Mouse (Mus musculus) erythroblast, embryonic 14.5 days (primary cell): ENCODE data around the gene Cnp. TPM values are rescaled to one million over a fixed set of nuclear protein-coding genes. Genes with fewer than 3 reads are reported as not detected.
A peak's percentile ranks its signal among the peaks of the same experiment; 100 is the strongest.

Source experiments
- H3K27me3 ChIP-seq: 2 replicates; pipeline ENCODE4 v1.6.1; 2012; ENCODE audit warnings: inconsistent platforms; ENCODE audit not compliant: control insufficient read depth
- H3K36me3 ChIP-seq: 2 replicates; pipeline ENCODE4 v1.6.1; 2012; ENCODE audit warnings: mild to moderate bottlenecking, inconsistent platforms; ENCODE audit not compliant: control insufficient read depth
- H3K4me1 ChIP-seq: 2 replicates; pipeline ENCODE4 v1.6.1; 2012; ENCODE audit warnings: inconsistent platforms; ENCODE audit not compliant: control insufficient read depth
- H3K4me3 ChIP-seq: replicated peaks from 2 replicates; pipeline ENCODE3; 2012; ENCODE audit warnings: moderate library complexity, mild to moderate bottlenecking, inconsistent platforms
- H3K9me3 ChIP-seq: 2 replicates; pipeline ENCODE4 v1.6.1; 2012; ENCODE audit warnings: low read length, inconsistent platforms, mixed read lengths; ENCODE audit not compliant: control insufficient read depth
- GATA1 ChIP-seq: IDR thresholded peaks from 2 replicates; pipeline ENCODE4 v1.6.1; 2012; ENCODE audit warnings: low read length, inconsistent platforms, mixed read lengths
- TAL1 ChIP-seq: IDR thresholded peaks from 3 replicates; pipeline ENCODE4 v1.6.1; 2012; ENCODE audit warnings: low read length, inconsistent platforms, mixed read lengths
- polyA plus RNA-seq: library from polyadenylated mRNA; stranded (reverse); fragments of >175 nt; gene quantifications from 2 replicates; pipeline ENCODE4 v1.2.3, GENCODE M21; 2012

Cnp gene
- polyA plus RNA-seq, 1 experiment = 0.09 TPM

- no peak overlapping the region for H3K4me3 ChIP-seq
- peaks cover 2% of the 10 kb centered on the region; the same call in 1 of the 2 replicates for H3K27me3 ChIP-seq
- TF ChIP-seq GATA1 (no peak), TAL1 (no peak)
- peaks cover 12% of the 10 kb centered on the region for H3K4me1 ChIP-seq
- no peaks in the 10 kb centered on the region for H3K36me3 ChIP-seq
- H3K9me3 ChIP-seq = no peaks in the 10 kb centered on the region
Measured at GRCm38 (mm10) chr11:100550101-100550500, 24.6 kb upstream of the Cnp start.

- TF ChIP-seq GATA1 = no peak
- no peak for TF ChIP-seq TAL1
- no peaks in the 10 kb centered on the region for H3K36me3 ChIP-seq
- no peak overlapping the region for H3K4me3 ChIP-seq
- H3K9me3 ChIP-seq = no peaks in the 10 kb centered on the region
- H3K27me3 ChIP-seq = peaks cover 2% of the 10 kb centered on the region; the same call in 1 of the 2 replicates
- H3K4me1 ChIP-seq = peaks cover 4% of the 10 kb centered on the region
Measured at GRCm38 (mm10) chr11:100552842-100553241, 21.9 kb upstream of the Cnp start.

GRCm38 (mm10) chr11:100555583-100555982 is 19.1 kb upstream of the Cnp start:
- H3K4me1 ChIP-seq = peaks cover 4% of the 10 kb centered on the region
- H3K9me3 ChIP-seq = no peaks in the 10 kb centered on the region
- peak overlapping the region; percentile 1 for H3K4me3 ChIP-seq
- H3K27me3 ChIP-seq = peaks cover 2% of the 10 kb centered on the region; the same call in 1 of the 2 replicates
- TF ChIP-seq TAL1 (no peak), GATA1 (no peak)
- no peaks in the 10 kb centered on the region for H3K36me3 ChIP-seq

GRCm38 (mm10) chr11:100557563-100557962 is 17.1 kb upstream of the Cnp start:
- TF ChIP-seq GATA1 = no peak
- TF ChIP-seq TAL1 = no peak
- Histone ChIP-seq H3K36me3 (no peaks in the 10 kb centered on the region), H3K4me1 (peaks cover 4% of the 10 kb centered on the region), H3K27me3 (peaks cover 2% of the 10 kb centered on the region; the same call in 1 of the 2 replicates), H3K4me3 (no peak overlapping the region), H3K9me3 (no peaks in the 10 kb centered on the region)

GRCm38 (mm10) chr11:100559476-100559875 is 15.2 kb upstream of the Cnp start:
- no peak for TF ChIP-seq GATA1
- TF ChIP-seq TAL1 = no peak
- H3K4me3 ChIP-seq = no peak overlapping the region

GRCm38 (mm10) chr11:100561748-100562147 is 13.0 kb upstream of the Cnp start:
- peaks cover 2% of the 10 kb centered on the region; the same call in 1 of the 2 replicates for H3K9me3 ChIP-seq
- peaks cover 2% of the 10 kb centered on the region; the same call in 1 of the 2 replicates for H3K4me1 ChIP-seq
- TF ChIP-seq GATA1 = no peak
- TF ChIP-seq TAL1 = no peak

More at GRCm38 (mm10) chr11:100559476-100559875, 15.2 kb upstream of the Cnp start:
- Histone ChIP-seq H3K9me3 (peaks cover 2% of the 10 kb centered on the region; the same call in 1 of the 2 replicates), H3K27me3 (peaks cover 2% of the 10 kb centered on the region; the same call in 1 of the 2 replicates), H3K4me1 (peaks cover 5% of the 10 kb centered on the region), H3K36me3 (no peaks in the 10 kb centered on the region)

GRCm38 (mm10) chr11:100564297-100564696 is 10.4 kb upstream of the Cnp start:
- Histone ChIP-seq H3K4me3 (no peak overlapping the region), H3K36me3 (no peaks in the 10 kb centered on the region), H3K4me1 (peaks cover 2% of the 10 kb centered on the region; the same call in 1 of the 2 replicates), H3K9me3 (peaks cover 2% of the 10 kb centered on the region; the same call in 1 of the 2 replicates), H3K27me3 (no peaks in the 10 kb centered on the region)
- TF ChIP-seq TAL1 (no peak), GATA1 (no peak)

More at GRCm38 (mm10) chr11:100561748-100562147, 13.0 kb upstream of the Cnp start:
- no peak overlapping the region for H3K4me3 ChIP-seq
- no peaks in the 10 kb centered on the region for H3K27me3 ChIP-seq
- H3K36me3 ChIP-seq = no peaks in the 10 kb centered on the region

- Histone ChIP-seq H3K27me3 (no peaks in the 10 kb centered on the region), H3K36me3 (no peaks in the 10 kb centered on the region), H3K9me3 (peaks cover 2% of the 10 kb centered on the region; the same call in 1 of the 2 replicates)
Measured at GRCm38 (mm10) chr11:100564703-100565102, 10.0 kb upstream of the Cnp start.

GRCm38 (mm10) chr11:100567229-100567628 is 7.5 kb upstream of the Cnp start:
- Histone ChIP-seq H3K4me1 (peaks cover 7% of the 10 kb centered on the region), H3K27me3 (peaks cover 5% of the 10 kb centered on the region), H3K36me3 (no peaks in the 10 kb centered on the region), H3K9me3 (peaks cover 2% of the 10 kb centered on the region; the same call in 1 of the 2 replicates), H3K4me3 (no peak overlapping the region)
- no peak for TF ChIP-seq TAL1

More at GRCm38 (mm10) chr11:100564703-100565102, 10.0 kb upstream of the Cnp start:
- no peak overlapping the region for H3K4me3 ChIP-seq
- TF ChIP-seq TAL1 = no peak
- TF ChIP-seq GATA1 = no peak
- H3K4me1 ChIP-seq = peaks cover 2% of the 10 kb centered on the region; the same call in 1 of the 2 replicates
